Mouse (Mus musculus): ENCODE data around the gene Rasa4. TPM values are rescaled to one million over a fixed set of nuclear protein-coding genes. Genes with fewer than 3 reads are reported as not detected.

Rasa4 gene
- total and polyA plus RNA-seq, 3 experiments = 1.4 to 2.5 TPM; not detected in 1

GRCm38 (mm10) chr5:136142746-136143145 lies 59.0 kb downstream of the Rasa4 start:
- Histone ChIP-seq H3K27me3 (ENCODE audit: control insufficient read depth in 1 of 2, insufficient read depth in 2 of 2, low read length in 2 of 2) (no peaks in the 10 kb centered on the region), H3K9ac (ENCODE audit: control insufficient read depth, low read depth, low read length, poor library complexity, severe bottlenecking) (no peak overlapping the region), H3K4me3 (ENCODE audit: control insufficient read depth in 1 of 2, insufficient read depth in 1 of 2, low read depth in 2 of 2, low read length in 2 of 2) (no peak overlapping the region), H3K9me3 (replicated peaks; ENCODE audit: insufficient read depth, low read length) (no peaks in the 10 kb centered on the region), H3K4me1 (ENCODE audit: control insufficient read depth in 1 of 2, insufficient read depth in 2 of 2, low read length in 2 of 2) (peaks cover 10 to 22% of the 10 kb centered on the region in 2 experiments; a peak in 3 of 4 replicates), H3K36me3 (ENCODE audit: control insufficient read depth in 1 of 2, insufficient read depth in 2 of 2, low read length in 2 of 2) (peaks cover 2 to 6% of the 10 kb centered on the region in 2 experiments; a peak in 3 of 4 replicates), H3K79me2 (ENCODE audit: control insufficient read depth, insufficient read depth, low read length, poor library complexity) (peaks cover 5% of the 10 kb centered on the region; the same call in 1 of the 2 replicates), H3K27ac (ENCODE audit: control insufficient read depth, low read depth, low read length) (no peak overlapping the region)
- no peak for TF ChIP-seq SIN3A (IDR thresholded peaks at IDR 0.05; ENCODE audit: low read length)
- TF ChIP-seq MAX (IDR thresholded peaks at IDR 0.05; ENCODE audit: low read length) = no peak
- peak; percentile 34 to 68 (median 40); a peak in 4 of 6 replicates for TF ChIP-seq CTCF (IDR thresholded peaks at IDR 0.05 in 2 of 3, conservative IDR thresholded peaks at IDR 0.05 in 1 of 3; ENCODE audit: control insufficient read depth in 1 of 3, insufficient read depth in 1 of 3, low read depth in 2 of 3, low read length in 3 of 3, poor library complexity in 1 of 3, severe bottlenecking in 1 of 3)
- no peak for TF ChIP-seq TCF12 (IDR thresholded peaks at IDR 0.05; ENCODE audit: low read depth, low read length)
- no peak for TF ChIP-seq NRF1 (IDR thresholded peaks at IDR 0.05; ENCODE audit: insufficient read depth, low read depth, low read length, poor library complexity, severe bottlenecking)
- TF ChIP-seq NELFE (IDR thresholded peaks at IDR 0.05; ENCODE audit: low read depth, low read length) = no peak
- TF ChIP-seq RAD21 (IDR thresholded peaks at IDR 0.05; ENCODE audit: low read depth, low read length) = peak; percentile 4; the same call in 1 of the 2 replicates
- peak; percentile 41 for TF ChIP-seq SMC3 (IDR thresholded peaks at IDR 0.05; ENCODE audit: low read depth, low read length)
- peak; percentile 67 for DNase-seq (ENCODE audit: low read depth, low spot score)

DNA sequence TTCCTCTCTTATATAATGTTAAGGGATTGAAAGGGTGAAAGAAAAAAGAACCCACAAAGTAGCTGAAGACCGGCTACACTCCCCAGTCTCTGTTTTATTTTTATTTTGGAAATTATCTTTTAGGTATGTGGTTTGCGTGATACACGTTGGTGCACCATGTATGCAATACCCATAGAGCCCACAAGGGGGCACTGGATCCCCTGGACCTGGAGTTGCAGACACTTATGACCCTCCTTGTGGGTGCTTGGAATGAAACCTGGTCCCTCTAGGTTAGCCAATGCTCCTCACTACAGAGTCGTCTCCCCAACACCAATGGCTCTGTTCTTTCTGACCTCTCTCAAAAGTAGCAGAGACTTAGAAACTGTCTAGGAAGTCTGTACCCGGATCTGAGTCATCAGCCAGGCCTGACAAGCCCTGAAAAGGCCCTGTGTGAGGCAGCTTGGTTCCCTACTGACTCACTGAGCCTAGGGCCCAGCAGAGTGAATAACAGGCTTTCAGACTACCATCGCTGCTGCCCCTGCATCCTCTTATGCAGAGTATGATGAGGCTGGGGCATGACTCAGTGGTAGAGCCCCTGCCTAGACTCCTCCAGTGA lies 59.5 kb downstream of the Rasa4 start:
- Histone ChIP-seq H3K4me1 (ENCODE audit: control insufficient read depth in 1 of 2, insufficient read depth in 2 of 2, low read length in 2 of 2) (peaks cover 10 to 26% of the 10 kb centered on the region in 2 experiments; a peak in 3 of 4 replicates), H3K27me3 (ENCODE audit: control insufficient read depth in 1 of 2, insufficient read depth in 2 of 2, low read length in 2 of 2) (no peaks in the 10 kb centered on the region), H3K4me3 (ENCODE audit: control insufficient read depth in 1 of 2, insufficient read depth in 1 of 2, low read depth in 2 of 2, low read length in 2 of 2) (no peak overlapping the region), H3K9ac (ENCODE audit: control insufficient read depth, low read depth, low read length, poor library complexity, severe bottlenecking) (no peak overlapping the region), H3K79me2 (ENCODE audit: control insufficient read depth, insufficient read depth, low read length, poor library complexity) (0 out of 2 replicates have a peak, but pooled peaks cover 3% of the 10 kb centered on the region), H3K9me3 (replicated peaks; ENCODE audit: insufficient read depth, low read length) (no peaks in the 10 kb centered on the region), H3K36me3 (ENCODE audit: control insufficient read depth in 1 of 2, insufficient read depth in 2 of 2, low read length in 2 of 2) (peaks cover 2 to 9% of the 10 kb centered on the region in 2 experiments; a peak in 3 of 4 replicates), H3K27ac (ENCODE audit: control insufficient read depth, low read depth, low read length) (no peak overlapping the region)
- TF ChIP-seq RCOR1 (IDR thresholded peaks at IDR 0.05; ENCODE audit: low read depth, low read length) (no peak), TBP (IDR thresholded peaks at IDR 0.05; ENCODE audit: low read depth, low read length) (no peak), UBTF (IDR thresholded peaks at IDR 0.05; ENCODE audit: borderline replicate concordance, insufficient read depth, low read depth, low read length) (no peak), ZMIZ1 (IDR thresholded peaks at IDR 0.05; ENCODE audit: low read depth, low read length) (no peak), MAZ (IDR thresholded peaks at IDR 0.05; ENCODE audit: low read depth, low read length) (no peak), MAX (IDR thresholded peaks at IDR 0.05; ENCODE audit: low read length) (no peak), GABPA (IDR thresholded peaks at IDR 0.05; ENCODE audit: low read depth, low read length) (no peak), USF2 (IDR thresholded peaks at IDR 0.05; ENCODE audit: borderline replicate concordance in 1 of 2, insufficient read depth in 1 of 2, low read depth in 1 of 2, low read length in 2 of 2) (no peak), POLR2AphosphoS5 (IDR thresholded peaks at IDR 0.05; ENCODE audit: borderline replicate concordance, low read depth, low read length) (no peak), SMC3 (IDR thresholded peaks at IDR 0.05; ENCODE audit: low read depth, low read length) (peak; percentile 56), SIN3A (IDR thresholded peaks at IDR 0.05; ENCODE audit: low read length) (0 out of 2 replicates have a peak, but pooled peaks have one; percentile 20), RAD21 (IDR thresholded peaks at IDR 0.05; ENCODE audit: low read depth, low read length) (peak; percentile 34), CHD2 (IDR thresholded peaks at IDR 0.05; ENCODE audit: low read length) (no peak), ZC3H11A (IDR thresholded peaks at IDR 0.05; ENCODE audit: low read depth, low read length) (no peak), MEF2A (IDR thresholded peaks at IDR 0.05; ENCODE audit: extremely low read depth, insufficient replicate concordance, low read depth, low read length, poor library complexity, severe bottlenecking) (no peak), POLR2A (IDR thresholded peaks at IDR 0.05; ENCODE audit: control insufficient read depth in 1 of 2, insufficient read depth in 1 of 2, low read depth in 1 of 2, low read length in 2 of 2, poor library complexity in 1 of 2) (no peak), CTCF (IDR thresholded peaks at IDR 0.05 in 2 of 3, conservative IDR thresholded peaks at IDR 0.05 in 1 of 3; ENCODE audit: control insufficient read depth in 1 of 3, insufficient read depth in 1 of 3, low read depth in 2 of 3, low read length in 3 of 3, poor library complexity in 1 of 3, severe bottlenecking in 1 of 3) (peak; percentile 54 to 64 (median 59)), MAFK (IDR thresholded peaks at IDR 0.05; ENCODE audit: borderline replicate concordance, low read depth, low read length) (no peak), BHLHE40 (IDR thresholded peaks at IDR 0.05; ENCODE audit: borderline replicate concordance, low read depth, low read length) (no peak), EP300 (IDR thresholded peaks at IDR 0.05; ENCODE audit: low read depth in 1 of 2, low read length in 2 of 2) (no peak), ELF1 (IDR thresholded peaks at IDR 0.05; ENCODE audit: low read depth, low read length) (no peak)
- DNase-seq (ENCODE audit: low read depth, low spot score) = peak; percentile 54
